In the genomic region with DNA sequence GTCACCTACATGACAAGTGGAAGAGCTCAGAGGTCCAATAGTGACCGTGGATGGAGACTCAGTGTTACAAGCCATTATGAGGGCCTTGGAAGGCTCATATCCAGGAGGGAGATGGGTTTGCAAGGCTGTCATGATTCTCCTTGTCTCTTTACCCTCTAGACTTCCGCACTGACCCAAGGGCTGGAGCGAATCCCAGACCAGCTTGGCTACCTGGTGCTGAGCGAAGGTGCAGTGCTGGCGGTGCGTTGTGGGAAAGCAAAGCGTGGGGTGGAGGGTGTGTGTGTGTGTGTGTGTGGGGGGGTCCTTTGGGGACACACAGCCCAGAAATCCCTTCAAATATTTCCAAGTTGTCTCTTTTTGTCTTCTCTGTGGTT, we compare ENCODE assay signal across 8 mouse cellular contexts. TPM values are rescaled to one million over a fixed set of nuclear protein-coding genes. Genes with fewer than 3 reads are reported as not detected.
A peak's percentile ranks its signal among the peaks of the same experiment; 100 is the strongest.
DNase-seq lines count a peak whose midpoint lies in the region; ATAC-seq and TF ChIP-seq lines count a peak whose summit lies in the region.

No protein-coding gene starts in this region.

- H3K27me3 ChIP-seq in embryonic facial prominence, embryonic 13.5 days: no peaks in the 10 kb centered on the region
- H3K27me3 ChIP-seq in hindbrain, postnatal 0 days (ENCODE audit: insufficient read depth, low read length): no peaks in the 10 kb centered on the region
- no peaks in the 10 kb centered on the region for H3K27me3 ChIP-seq in myocyte (ENCODE audit: control insufficient read depth, insufficient read depth, insufficient read length)

- peak overlapping the region; percentile 46 for H3ac ChIP-seq in myocyte (ENCODE audit: control insufficient read depth, insufficient read length)

- intact Hi-C loops in left cerebral cortex, adult 2 months (cut with DNase I): no loop called here
- intact Hi-C loops in left cerebral cortex, postnatal 14 days (cut with DNase I): no loop called here

- peaks cover 32% of the 10 kb centered on the region for H3K36me3 ChIP-seq in embryonic facial prominence, embryonic 13.5 days
- peaks cover 17% of the 10 kb centered on the region for H3K36me3 ChIP-seq in hindbrain, postnatal 0 days (ENCODE audit: insufficient read depth, low read length)
- H3K36me3 ChIP-seq in myocyte (ENCODE audit: control insufficient read depth, insufficient read depth): no peaks in the 10 kb centered on the region

- TF ChIP-seq POLR2A in myocyte (IDR thresholded peaks at IDR 0.05; ENCODE audit: insufficient read length, low read depth): no peak

- no peaks in the 10 kb centered on the region for H3K79me2 ChIP-seq in myocyte (ENCODE audit: control insufficient read depth, insufficient read depth)

- peaks cover 16% of the 10 kb centered on the region for H3K4me1 ChIP-seq in embryonic facial prominence, embryonic 13.5 days
- H3K4me1 ChIP-seq in hindbrain, postnatal 0 days (ENCODE audit: insufficient read depth, low read length): peaks cover 6% of the 10 kb centered on the region

- H3K9me3 ChIP-seq in embryonic facial prominence, embryonic 13.5 days: no peaks in the 10 kb centered on the region
- no peaks in the 10 kb centered on the region for H3K9me3 ChIP-seq in hindbrain, postnatal 0 days (ENCODE audit: low read length)

- 16% methylated on average over 7 of the region's 7 CpGs for WGBS in embryonic facial prominence, embryonic 13.5 days
- 11% methylated on average over 7 of the region's 7 CpGs for WGBS in hindbrain, postnatal 0 days

- peak overlapping the region; percentile 95 for H3K27ac ChIP-seq in left cerebral cortex, adult 2 months
- peak overlapping the region; percentile 58 for H3K27ac ChIP-seq in embryonic facial prominence, embryonic 13.5 days
- peak overlapping the region; percentile 85 for H3K27ac ChIP-seq in hindbrain, postnatal 0 days

- peak overlapping the region; percentile 76 for H3K4me2 ChIP-seq in embryonic facial prominence, embryonic 13.5 days
- H3K4me2 ChIP-seq in hindbrain, postnatal 0 days (ENCODE audit: low read depth, low read length): peak overlapping the region; percentile 91
- H3K4me2 ChIP-seq in myocyte (ENCODE audit: low read depth): peak overlapping the region; percentile 91

- no peak for DNase-seq in left cerebral cortex, adult 2 months (ENCODE audit: extremely low spot score in 1 of 2, low spot score in 2 of 2)
- no peak for DNase-seq in left cerebral cortex, postnatal 14 days (ENCODE audit: low spot score in 2 of 2)
- no peak for DNase-seq in hindbrain, postnatal 0 days (ENCODE audit: low spot score)
- no peak for DNase-seq in frontal cortex, adult 2 months (ENCODE audit: extremely low spot score in 1 of 2, low spot score in 1 of 2)
- DNase-seq in ovary, postnatal 14 days (ENCODE audit: low spot score): no peak
- no peak for DNase-seq in gastrocnemius, adult 8-10 months (ENCODE audit: low spot score in 2 of 2)

- ATAC-seq in embryonic facial prominence, embryonic 13.5 days (ENCODE audit: insufficient number of reproducible peaks, insufficient read depth, low FRiP score, low TSS enrichment, low read depth): no peak
- peak; percentile 10; the same call in 1 of the 2 replicates for ATAC-seq in hindbrain, postnatal 0 days

- no peak for TF ChIP-seq CTCF in left cerebral cortex, adult 2 months (IDR thresholded peaks at IDR 0.05)
- TF ChIP-seq CTCF in hindbrain, postnatal 0 days (IDR thresholded peaks at IDR 0.05; ENCODE audit: low read depth): no peak

- peak overlapping the region; percentile 74 for H3K9ac ChIP-seq in embryonic facial prominence, embryonic 13.5 days
- peak overlapping the region; percentile 59 for H3K9ac ChIP-seq in hindbrain, postnatal 0 days (replicated peaks; ENCODE audit: low read length)

- peak overlapping the region; percentile 68 for H3K4me3 ChIP-seq in left cerebral cortex, adult 2 months
- H3K4me3 ChIP-seq in embryonic facial prominence, embryonic 13.5 days: peak overlapping the region; percentile 51
- H3K4me3 ChIP-seq in hindbrain, postnatal 0 days (ENCODE audit: low read length): peak overlapping the region; percentile 51
- peak overlapping the region; percentile 76 for H3K4me3 ChIP-seq in myocyte

TF ChIP-seq in myocyte, 11 proteins besides CTCF, POLR2A, EP300 and RAD21:
- TF ChIP-seq POLR2AphosphoS2 (IDR thresholded peaks at IDR 0.05; ENCODE audit: insufficient read length, low read depth) (peak; percentile 29), SRF (IDR thresholded peaks at IDR 0.05; ENCODE audit: control insufficient read depth, insufficient read length, low read depth) (no peak)
TF ChIP-seq in myocyte: peak in this region for 1.

RNA-seq across cellular contexts. Expression of gene Lamtor4, which starts 0.8 kb away (rescaled TPM):
- total RNA-seq in left cerebral cortex, adult 2 months (2021): 10 to 100 TPM; 47.7 to 49.6 TPM
- total RNA-seq in left cerebral cortex, postnatal 14 days (2021): 10 to 100 TPM; 64.3 to 69.0 TPM
- 61.2 and 63.5 TPM in 2 replicates for polyA plus RNA-seq in embryonic facial prominence, embryonic 13.5 days (2015; fragmentation: Nextera tagmentation; extraction: Ambion mirVana)
- 65.7 and 80.3 TPM in 2 replicates for total RNA-seq in hindbrain, postnatal 0 days (2014; rRNA removed)
- polyA plus RNA-seq in hindbrain, postnatal 0 days (2015; fragmentation: Nextera tagmentation; extraction: Ambion mirVana): 107 and 110 TPM in 2 replicates
- polyA plus RNA-seq in myocyte (2012; fragmentation: generic; extraction: Trizol): 97.7 TPM
- 155 and 158 TPM in 2 replicates for polyA plus RNA-seq in frontal cortex, adult 2 months (2012; rRNA removed)
- 10 to 100 TPM; 51.1 to 57.2 (median 53.1) TPM for total RNA-seq in gastrocnemius, adult 8-10 months (2022)

RNA-seq across cellular contexts. Expression of gene BC037034, which starts 7.8 kb away (rescaled TPM):
- 10 to 100 TPM; 64.2 to 67.8 TPM for total RNA-seq in left cerebral cortex, adult 2 months (2021)
- total RNA-seq in left cerebral cortex, postnatal 14 days (2021): 10 to 100 TPM; 65.6 to 70.2 TPM
- 5.8 and 9.0 TPM in 2 replicates for polyA plus RNA-seq in embryonic facial prominence, embryonic 13.5 days (2015; fragmentation: Nextera tagmentation; extraction: Ambion mirVana)
- 63.1 and 89.3 TPM in 2 replicates for total RNA-seq in hindbrain, postnatal 0 days (2014; rRNA removed)
- 13.2 and 13.5 TPM in 2 replicates for polyA plus RNA-seq in hindbrain, postnatal 0 days (2015; fragmentation: Nextera tagmentation; extraction: Ambion mirVana)
- polyA plus RNA-seq in myocyte (2012; fragmentation: generic; extraction: Trizol): 6.7 TPM
- 88.8 TPM in 2 replicates for polyA plus RNA-seq in frontal cortex, adult 2 months (2012; rRNA removed)
- 1 to 10 TPM; 1.4 to 3.0 (median 2.3) TPM for total RNA-seq in gastrocnemius, adult 8-10 months (2022)

RNA-seq across cellular contexts. Expression of gene Gal3st4, which starts 16.6 kb away (rescaled TPM):
- total RNA-seq in left cerebral cortex, adult 2 months (2021): 1 to 10 TPM; 3.2 to 3.3 TPM
- total RNA-seq in left cerebral cortex, postnatal 14 days (2021): 1 to 10 TPM; 3.6 to 4.5 TPM
- polyA plus RNA-seq in embryonic facial prominence, embryonic 13.5 days (2015; fragmentation: Nextera tagmentation; extraction: Ambion mirVana): 3.7 and 4.2 TPM in 2 replicates
- total RNA-seq in hindbrain, postnatal 0 days (2014; rRNA removed): 0.97 and 1.5 TPM in 2 replicates
- 2.1 and 2.5 TPM in 2 replicates for polyA plus RNA-seq in hindbrain, postnatal 0 days (2015; fragmentation: Nextera tagmentation; extraction: Ambion mirVana)
- not detected for polyA plus RNA-seq in myocyte (2012; fragmentation: generic; extraction: Trizol)
- 3.4 and 4.1 TPM in 2 replicates for polyA plus RNA-seq in frontal cortex, adult 2 months (2012; rRNA removed)
- total RNA-seq in gastrocnemius, adult 8-10 months (2022): under 1 TPM in 1 of 4 experiments, not detected in 3; 0.16 TPM

RNA-seq across cellular contexts. Expression of gene Gm43720, which starts 23.7 kb away (rescaled TPM):
- total RNA-seq in left cerebral cortex, adult 2 months (2021): under 1 TPM in 1 of 2 experiments, not detected in 1; 0.09 TPM
- total RNA-seq in left cerebral cortex, postnatal 14 days (2021): not detected
- 0.23 and 0.24 TPM in 2 replicates for polyA plus RNA-seq in embryonic facial prominence, embryonic 13.5 days (2015; fragmentation: Nextera tagmentation; extraction: Ambion mirVana)
- not detected in 2 replicates for total RNA-seq in hindbrain, postnatal 0 days (2014; rRNA removed)
- 0.08 and 0.13 TPM in 2 replicates for polyA plus RNA-seq in hindbrain, postnatal 0 days (2015; fragmentation: Nextera tagmentation; extraction: Ambion mirVana)
- polyA plus RNA-seq in myocyte (2012; fragmentation: generic; extraction: Trizol): 0.01 TPM
- polyA plus RNA-seq in frontal cortex, adult 2 months (2012; rRNA removed): 0.14 TPM in 1 of 2 replicates, not detected in the other
- not detected for total RNA-seq in gastrocnemius, adult 8-10 months (2022)

RNA-seq across cellular contexts. Expression of gene Gpc2, which starts 23.7 kb away (rescaled TPM):
- 1 to 10 TPM in 1 of 2 experiments, under 1 TPM in 1; 0.61 to 1.9 TPM for total RNA-seq in left cerebral cortex, adult 2 months (2021)
- 1 to 10 TPM; 1.8 to 2.7 TPM for total RNA-seq in left cerebral cortex, postnatal 14 days (2021)
- 47.6 and 49.1 TPM in 2 replicates for polyA plus RNA-seq in embryonic facial prominence, embryonic 13.5 days (2015; fragmentation: Nextera tagmentation; extraction: Ambion mirVana)
- total RNA-seq in hindbrain, postnatal 0 days (2014; rRNA removed): 102 and 104 TPM in 2 replicates
- 35.0 and 35.9 TPM in 2 replicates for polyA plus RNA-seq in hindbrain, postnatal 0 days (2015; fragmentation: Nextera tagmentation; extraction: Ambion mirVana)
- polyA plus RNA-seq in myocyte (2012; fragmentation: generic; extraction: Trizol): 0.54 TPM
- polyA plus RNA-seq in frontal cortex, adult 2 months (2012; rRNA removed): 10.9 and 11.3 TPM in 2 replicates
- total RNA-seq in gastrocnemius, adult 8-10 months (2022): under 1 TPM in 2 of 4 experiments, not detected in 2; 0.10 to 0.22 TPM

Comparison
In these comparisons a context has a peak if more than half of its experiments do, and no peak if none do; other contexts are left out.
1. RNA of gene BC037034, which starts 7.8 kb away (total RNA-seq): 63.1 to 89.3 TPM in hindbrain, postnatal 0 days, 65.6 to 70.2 TPM in left cerebral cortex, postnatal 14 days and 64.2 to 67.8 TPM in left cerebral cortex, adult 2 months; 1.4 to 3.0 TPM in gastrocnemius, adult 8-10 months; every median in the first group is over 10 times any median in the second.
2. Peak in every context shown above with its lines, with median percentiles within 50 percentile points of each other: H3K27ac ChIP-seq, H3K4me3 ChIP-seq and H3K4me2 ChIP-seq.